Mouse (Mus musculus) liver, embryonic 14.5 days (tissue): ENCODE results near the gene Ypel4. TPM values are rescaled to one million over a fixed set of nuclear protein-coding genes. Genes with fewer than 3 reads are reported as not detected.
A peak's percentile ranks its signal among the peaks of the same experiment; 100 is the strongest.

ENCODE experiments used
- ATAC-seq: fragments of 200-750 bp; cut with Nextera tagmentation; 2 replicates; pipeline ENCODE4 v1.8.0; 2017; ENCODE audit warnings: moderate number of reproducible peaks, mild to moderate bottlenecking, moderate library complexity; ENCODE audit not compliant: insufficient read depth
- DNase-seq, 3 experiments: peaks; one replicate each; pipeline ENCODE4 v3.0.0-alpha.2; 2012 to 2013; ENCODE audit warnings: low read depth in 3 of 3, low spot score in 3 of 3
- H3K27ac ChIP-seq: fragments of 300-500 bp; sonication (generic); 2 replicates; pipeline ENCODE4 v1.5.1; 2014; ENCODE audit warnings: moderate library complexity, mild to moderate bottlenecking, control low read depth, inconsistent platforms
- H3K27me3 ChIP-seq: fragments of 300-500 bp; sonication (generic); 2 replicates; pipeline ENCODE4 v1.6.1; 2014; ENCODE audit warnings: mild to moderate bottlenecking, low read length, moderate library complexity; ENCODE audit not compliant: control insufficient read depth, insufficient read depth
- H3K36me3 ChIP-seq: fragments of 300-500 bp; sonication (generic); replicated peaks from 2 replicates; pipeline ENCODE4 v1.6.1; 2014; ENCODE audit warnings: low read depth; ENCODE audit not compliant: control insufficient read depth, insufficient read depth
- H3K4me1 ChIP-seq, 2 experiments: fragments of 200-500 bp in 1 of 2; fragments of 300-500 bp in 1 of 2; sonication (generic) in 1 of 2; replicated peaks; 2 replicates each; pipeline ENCODE4 v1.6.1; 2012 to 2014; ENCODE audit warnings: antibody characterized with exemption in 1 of 2, inconsistent platforms in 1 of 2, low read length in 1 of 2; ENCODE audit not compliant: control insufficient read depth in 2 of 2, insufficient read depth in 2 of 2
- H3K4me2 ChIP-seq: fragments of 300-500 bp; sonication (generic); 2 replicates; pipeline ENCODE4 v1.6.1; 2014; ENCODE audit warnings: low read depth, mild to moderate bottlenecking, control low read depth, moderate library complexity
- H3K4me3 ChIP-seq, 2 experiments: fragments of 200-500 bp in 1 of 2; fragments of 300-500 bp in 1 of 2; sonication (generic) in 1 of 2; 2 replicates each; pipeline ENCODE4 v1.5.1; 2012 to 2014; ENCODE audit warnings: low read depth in 2 of 2, low read length in 2 of 2, mild to moderate bottlenecking in 2 of 2, control low read depth in 1 of 2, inconsistent platforms in 1 of 2, moderate library complexity in 1 of 2; ENCODE audit not compliant: insufficient read depth in 1 of 2
- H3K9ac ChIP-seq: fragments of 300-500 bp; sonication (generic); replicated peaks from 2 replicates; pipeline ENCODE4 v1.6.1; 2014; ENCODE audit warnings: mild to moderate bottlenecking, control low read depth, moderate library complexity
- H3K9me3 ChIP-seq: fragments of 300-500 bp; sonication (generic); 2 replicates; pipeline ENCODE4 v1.6.1; 2016; ENCODE audit warnings: low read length, mixed read lengths; ENCODE audit not compliant: control insufficient read depth
- CTCF ChIP-seq: IDR thresholded peaks from 2 replicates; pipeline ENCODE4 v1.5.1; 2016; ENCODE audit warnings: antibody characterized with exemption, low read depth, control low read depth
- EP300 ChIP-seq: IDR thresholded peaks from 2 replicates; pipeline ENCODE4 v1.6.1; 2016; ENCODE audit warnings: antibody characterized with exemption, low read depth
- WGBS: fragments of 180-500 bp; shearing (Covaris S2); extraction: QIAGEN DNeasy Blood & Tissue Kit; methylation state at CpG from one replicate; pipeline ENCODE4 v1.1.7; 2014; ENCODE audit not compliant: insufficient replicate concordance; 5-methylcytosine and 5-hydroxymethylcytosine counted together
- polyA plus RNA-seq, 2 experiments: library from polyadenylated mRNA; depleted of rRNA in 1 of 2; stranded (reverse) in 1 of 2; unstranded in 1 of 2; fragments of >200 nt; fragmentation: Nextera tagmentation in 1 of 2; extraction: Ambion mirVana in 1 of 2; gene quantifications; 2 replicates each; pipeline versions ENCODE4 v1.2.1 to v1.2.3; 2012 to 2014

Gene Ypel4
- polyA plus RNA-seq, 2 experiments = 53.4 to 145 TPM

DNA sequence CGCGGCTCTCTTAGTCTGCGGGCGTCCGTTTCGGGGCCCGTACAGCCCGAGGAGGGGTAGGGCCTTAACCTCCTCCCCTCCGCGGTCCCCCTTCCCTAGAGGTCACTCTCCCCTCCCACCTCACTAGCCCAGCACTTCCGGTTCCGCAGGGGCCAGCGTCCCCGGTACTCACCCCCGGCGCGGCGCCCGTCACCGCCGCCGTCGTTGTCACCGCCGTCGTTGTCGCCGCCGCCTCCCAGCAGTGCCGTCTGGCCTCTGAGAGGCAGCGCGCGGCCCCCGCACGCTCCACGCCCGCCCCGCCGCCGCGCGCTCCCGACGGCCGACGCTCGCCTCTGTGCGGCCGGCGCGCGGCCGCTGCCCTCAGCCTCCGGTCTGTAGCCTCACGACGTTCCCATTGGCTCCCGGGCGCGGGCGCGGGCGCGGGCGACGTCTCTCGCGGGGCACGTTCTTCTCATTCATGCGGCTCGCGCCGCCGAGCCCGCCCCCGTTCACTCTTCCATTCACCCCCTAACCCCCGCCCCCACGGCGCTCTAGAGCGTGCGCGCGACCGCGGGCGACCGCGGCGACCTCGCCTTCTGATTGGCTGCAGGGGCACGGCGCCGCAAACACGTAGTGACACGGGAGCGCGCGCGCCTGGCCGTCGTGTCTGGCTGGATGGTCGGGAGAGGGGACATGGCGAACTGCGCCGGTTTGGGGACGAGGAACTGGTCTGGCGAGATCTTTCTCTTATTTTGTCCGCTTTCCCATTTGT, 18.9 kb upstream of the Ypel4 start, which contains the start of gene Zdhhc5:
Zdhhc5 (minus strand) TSS at position 370 of the 751 bp plus-strand sequence.
- Histone ChIP-seq H3K9ac (peak within 1 kb of the TSS; percentile 92), H3K4me1 (peaks cover 13 to 20% of the 10 kb centered on the region in 2 experiments), H3K4me3 (peak within 1 kb of the TSS; percentile 77 to 99), H3K36me3 (peaks cover 15% of the 10 kb centered on the region), H3K4me2 (peak within 1 kb of the TSS; percentile 87), H3K27me3 (no peaks in the 10 kb centered on the region), H3K27ac (peak within 1 kb of the TSS; percentile 98), H3K9me3 (no peaks in the 10 kb centered on the region)
- WGBS = under 1% methylated on average over 101 of the region's 107 CpGs
- DNase-seq (peak; percentile 95 to 97 (median 96)), ATAC-seq (peak; percentile 90)
- TF ChIP-seq EP300 (no peak; the same call in 1 of the 2 replicates), CTCF (no peak)

DNA sequence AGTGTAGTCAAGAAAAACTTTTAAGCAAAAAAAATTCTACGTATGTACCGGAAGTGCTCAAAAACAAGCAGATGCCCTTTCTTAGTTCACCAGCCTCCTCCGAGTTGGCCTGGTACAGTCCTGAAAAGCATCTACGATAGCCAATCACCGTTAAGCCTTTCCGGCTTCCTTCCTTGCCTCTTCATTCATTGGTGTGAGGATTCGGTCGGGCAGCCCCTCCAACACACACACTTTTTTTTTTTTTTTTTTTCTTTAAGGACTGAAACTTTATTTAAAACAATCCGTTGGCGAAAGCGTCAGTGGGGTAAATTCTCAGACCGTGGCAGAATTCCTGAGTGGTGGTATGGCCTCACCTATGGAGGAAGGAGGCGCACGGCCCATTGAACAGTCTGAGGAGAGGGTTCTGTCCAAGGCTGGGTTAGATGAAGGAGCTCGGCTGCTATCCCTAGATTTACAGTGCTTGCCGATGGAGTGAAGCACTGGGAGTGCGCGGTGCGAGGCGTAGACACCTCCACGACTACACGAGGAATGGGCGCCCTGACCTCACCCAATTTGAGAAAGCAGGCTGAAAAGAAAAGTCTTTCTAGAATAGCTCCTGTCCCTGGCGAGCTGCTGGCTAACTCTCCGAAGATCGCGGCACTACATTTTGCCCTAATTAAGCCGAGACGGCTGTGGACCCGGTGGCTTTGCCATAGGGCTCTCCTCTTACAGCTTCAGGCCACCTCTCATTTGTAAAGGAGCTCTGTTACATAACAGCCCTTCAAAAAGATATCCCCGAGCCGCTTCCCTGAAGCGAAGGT, 18.1 kb upstream of the Ypel4 start:
- ATAC-seq = peak; percentile 85
- Histone ChIP-seq H3K36me3 (peaks cover 7% of the 10 kb centered on the region), H3K9me3 (no peaks in the 10 kb centered on the region), H3K27ac (peak overlapping the region; percentile 98), H3K4me3 (peak overlapping the region; percentile 77 to 98), H3K27me3 (no peaks in the 10 kb centered on the region), H3K9ac (peak overlapping the region; percentile 92), H3K4me2 (peak overlapping the region; percentile 87), H3K4me1 (peaks cover 14 to 20% of the 10 kb centered on the region in 2 experiments)
- under 1% methylated on average over 33 of the region's 33 CpGs for WGBS
- no peak for TF ChIP-seq CTCF
- no peak for TF ChIP-seq EP300
- DNase-seq = peak; percentile 94 to 95 (median 95)

DNA sequence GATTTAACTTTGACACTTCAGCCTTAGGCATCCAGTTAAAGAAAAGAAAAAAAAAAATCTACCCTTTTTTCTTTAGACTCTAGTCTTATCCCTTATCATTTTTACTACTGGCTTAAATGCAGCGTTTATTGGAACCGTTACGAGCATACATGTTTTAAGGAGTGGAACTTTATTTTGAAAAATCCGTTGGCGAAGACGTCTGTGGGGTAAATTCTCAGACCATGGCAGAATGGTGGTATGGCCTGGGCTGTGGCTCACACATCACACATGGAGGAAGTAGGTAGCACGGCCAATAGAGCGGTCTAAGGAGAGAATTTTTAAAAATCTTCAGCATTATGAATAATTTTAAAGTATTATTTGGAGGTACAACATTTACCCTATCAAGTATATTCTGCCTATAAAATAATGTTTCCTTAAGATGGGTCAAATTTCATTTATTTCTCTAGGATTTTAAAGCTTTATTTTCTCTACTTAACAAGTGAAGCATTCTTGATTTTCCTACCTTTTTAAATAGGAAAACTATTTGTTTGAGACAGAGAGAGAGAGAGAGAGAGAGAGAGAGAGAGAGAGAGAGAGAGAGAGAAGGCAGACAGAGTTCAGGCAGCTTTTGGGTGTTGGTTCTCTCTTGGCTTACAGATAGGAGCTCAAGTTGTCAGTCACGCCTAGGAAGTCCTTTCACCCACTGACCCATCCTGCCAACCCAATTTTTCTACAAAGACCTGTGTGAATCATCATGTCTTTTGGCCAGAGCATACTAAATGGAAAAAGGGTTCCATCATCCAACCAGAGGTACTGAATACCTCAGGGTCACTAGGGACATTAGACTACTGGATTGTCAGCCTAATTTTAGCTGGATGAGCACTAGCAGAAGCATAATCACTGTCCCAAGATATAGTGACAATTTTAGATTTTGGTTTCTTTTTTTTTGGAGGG, 17.2 kb upstream of the Ypel4 start:
- Histone ChIP-seq H3K4me3 (peak overlapping the region; percentile 77 to 98), H3K9me3 (no peaks in the 10 kb centered on the region), H3K27ac (peak overlapping the region; percentile 98), H3K4me2 (peak overlapping the region; percentile 87), H3K36me3 (peaks cover 4% of the 10 kb centered on the region; the same call in 1 of the 2 replicates), H3K4me1 (peaks cover 22 to 26% of the 10 kb centered on the region in 2 experiments), H3K9ac (peak overlapping the region; percentile 92), H3K27me3 (no peaks in the 10 kb centered on the region)
- TF ChIP-seq CTCF (no peak), EP300 (peak; percentile 27; the same call in 1 of the 2 replicates)
- DNase-seq = no peak
- WGBS = 11% methylated on average over 9 of the region's 9 CpGs
- no peak for ATAC-seq

DNA sequence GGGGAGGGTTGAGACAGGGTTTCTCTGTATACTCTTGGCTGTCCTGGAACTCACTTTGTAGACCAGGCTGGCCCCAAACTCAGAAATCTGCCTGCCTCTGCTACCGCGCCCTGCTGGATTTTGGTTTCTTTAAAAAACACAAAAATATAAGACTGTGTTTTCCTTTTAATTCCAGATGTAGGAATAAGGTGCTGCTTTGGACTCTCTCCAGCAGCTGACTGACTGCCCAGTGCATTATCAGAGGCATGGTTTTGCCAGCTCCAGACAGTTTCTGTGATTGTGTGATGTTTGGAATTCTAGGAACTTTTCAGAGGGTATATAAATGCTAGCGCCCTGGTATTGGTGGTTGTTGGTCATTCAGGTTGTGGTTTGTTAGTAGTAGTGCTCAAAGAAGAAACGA, 16.5 kb upstream of the Ypel4 start:
- Histone ChIP-seq H3K27me3 (no peaks in the 10 kb centered on the region), H3K27ac (peak overlapping the region; percentile 82), H3K4me2 (peak overlapping the region; percentile 87), H3K9ac (peak overlapping the region; percentile 49), H3K4me3 (no peak overlapping the region), H3K4me1 (peaks cover 22 to 27% of the 10 kb centered on the region in 2 experiments), H3K36me3 (peaks cover 11% of the 10 kb centered on the region), H3K9me3 (no peaks in the 10 kb centered on the region)
- WGBS = 79% methylated on average over 4 of the region's 4 CpGs
- no peak for ATAC-seq
- TF ChIP-seq CTCF (no peak), EP300 (no peak)
- DNase-seq = no peak
